Mouse (Mus musculus): ENCODE results near the gene Phactr1.

DNA sequence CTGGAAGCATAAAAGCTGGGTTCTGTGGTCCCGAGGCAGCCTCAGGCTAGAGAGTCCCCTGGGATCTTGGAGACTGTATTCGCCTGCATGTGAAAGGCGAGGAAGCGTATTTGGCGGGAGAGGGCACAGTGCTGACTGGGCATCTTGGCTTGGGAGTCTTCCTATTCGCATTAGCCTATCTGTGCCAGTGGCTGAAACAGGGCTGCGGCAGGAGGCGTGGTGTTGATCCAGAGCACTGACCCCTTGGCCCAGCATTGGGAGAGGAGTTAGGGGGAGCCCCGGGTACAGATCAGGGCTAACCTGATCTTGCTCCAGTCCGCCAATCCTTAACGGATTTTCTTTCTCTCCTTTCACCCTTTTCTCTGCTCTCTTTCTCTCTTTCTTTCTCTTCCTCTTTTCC, 28.7 kb downstream of the Phactr1 start:
- TF ChIP-seq EP300 (IDR thresholded peaks at IDR 0.05; ENCODE audit: low read depth in 1 of 2, low read length in 2 of 2) (no peak), ZKSCAN1 (IDR thresholded peaks at IDR 0.05; ENCODE audit: low read depth, low read length) (no peak), POLR2A (IDR thresholded peaks at IDR 0.05; ENCODE audit: control insufficient read depth in 1 of 2, insufficient read depth in 1 of 2, low read depth in 1 of 2, low read length in 2 of 2, poor library complexity in 1 of 2) (no peak), CTCF (IDR thresholded peaks at IDR 0.05 in 2 of 3, conservative IDR thresholded peaks at IDR 0.05 in 1 of 3; ENCODE audit: control insufficient read depth in 1 of 3, insufficient read depth in 1 of 3, low read depth in 2 of 3, low read length in 3 of 3, poor library complexity in 1 of 3, severe bottlenecking in 1 of 3) (no peak), NRF1 (IDR thresholded peaks at IDR 0.05; ENCODE audit: insufficient read depth, low read depth, low read length, poor library complexity, severe bottlenecking) (no peak), MAFK (IDR thresholded peaks at IDR 0.05; ENCODE audit: borderline replicate concordance, low read depth, low read length) (no peak), USF1 (IDR thresholded peaks at IDR 0.05; ENCODE audit: low read depth, low read length) (no peak), CHD2 (IDR thresholded peaks at IDR 0.05; ENCODE audit: low read length) (no peak), ETS1 (IDR thresholded peaks at IDR 0.05; ENCODE audit: low read depth, low read length) (no peak)
